Mouse (Mus musculus): ENCODE measurements around the gene Dock1. TPM values are rescaled to one million over a fixed set of nuclear protein-coding genes. Genes with fewer than 3 reads are reported as not detected.

The Dock1 gene
- polyA plus RNA-seq, 1 experiment from 2014 or later = 23.2 TPM

DNA sequence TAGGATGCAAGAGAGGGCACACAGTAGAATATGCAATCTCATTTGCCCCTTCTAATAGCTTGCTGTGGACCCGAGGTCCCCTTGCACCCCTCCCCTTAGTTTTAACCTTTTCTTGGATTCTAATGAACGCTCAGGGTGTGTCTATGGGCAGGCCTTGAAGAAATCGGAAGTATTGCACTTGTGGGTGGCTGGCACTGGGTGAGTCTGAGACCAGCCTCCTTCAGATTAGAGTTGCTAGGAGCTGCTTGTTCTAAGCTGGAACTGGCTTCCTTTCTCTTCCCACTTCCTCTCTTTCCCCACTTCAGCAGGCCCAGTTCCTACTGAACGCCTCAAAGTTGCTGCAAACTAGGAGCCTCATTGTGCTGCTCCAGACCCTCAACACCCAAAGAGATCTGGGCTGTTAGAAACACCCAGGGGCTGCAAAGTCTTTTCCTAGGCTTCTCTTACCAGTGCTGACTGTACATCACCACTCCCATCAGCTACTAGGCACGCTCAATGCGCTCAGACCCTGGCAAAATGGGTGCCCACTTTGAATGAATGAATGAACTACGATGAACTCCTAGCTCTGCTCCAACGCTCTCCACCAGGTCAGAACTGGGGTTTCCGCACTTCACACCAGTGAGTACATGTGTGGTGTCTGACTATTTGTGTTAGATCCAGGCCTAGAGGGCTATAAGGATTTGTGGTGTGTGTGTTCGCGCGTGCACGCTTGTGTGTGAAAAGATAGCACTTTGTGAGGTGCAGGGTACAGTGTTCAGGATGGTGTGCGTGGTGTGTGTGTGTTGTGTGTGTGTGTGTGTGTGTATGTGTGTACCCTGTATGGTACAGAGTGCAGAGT is 761 bp upstream of the Dock1 start:
- ATAC-seq (ENCODE audit: insufficient number of reproducible peaks, insufficient read depth, low FRiP score, low read depth) = no peak
- peak overlapping the region; percentile 85 for H3K4me2 ChIP-seq (ENCODE audit: low read length)
- peaks cover 13 to 21% of the 10 kb centered on the region in 2 experiments for H3K4me1 ChIP-seq (ENCODE audit: control insufficient read depth in 2 of 2, insufficient read depth in 2 of 2, low read length in 2 of 2)
- peak overlapping the region; percentile 73 to 90 for H3K4me3 ChIP-seq (ENCODE audit: control insufficient read depth in 1 of 2, insufficient read depth in 1 of 2, low read depth in 1 of 2, low read length in 2 of 2)
- H3K9me3 ChIP-seq (ENCODE audit: control insufficient read depth, low read length) = no peaks in the 10 kb centered on the region
- H3K27me3 ChIP-seq (ENCODE audit: control insufficient read depth, insufficient read depth, low read length) = no peaks in the 10 kb centered on the region
- peak overlapping the region in 1 of 2 experiments; percentile 83; a peak in 1 of 4 replicates for H3K27ac ChIP-seq (replicated peaks in 1 of 2; ENCODE audit: control insufficient read depth in 1 of 2, insufficient read depth in 1 of 2, low read depth in 2 of 2, low read length in 2 of 2)
- no peaks in the 10 kb centered on the region for H3K36me3 ChIP-seq (ENCODE audit: control insufficient read depth, insufficient read depth, low read length)
- H3K9ac ChIP-seq (ENCODE audit: low read length) = peak overlapping the region; percentile 95
- WGBS = 84% methylated on average over 14 of the region's 14 CpGs

DNA sequence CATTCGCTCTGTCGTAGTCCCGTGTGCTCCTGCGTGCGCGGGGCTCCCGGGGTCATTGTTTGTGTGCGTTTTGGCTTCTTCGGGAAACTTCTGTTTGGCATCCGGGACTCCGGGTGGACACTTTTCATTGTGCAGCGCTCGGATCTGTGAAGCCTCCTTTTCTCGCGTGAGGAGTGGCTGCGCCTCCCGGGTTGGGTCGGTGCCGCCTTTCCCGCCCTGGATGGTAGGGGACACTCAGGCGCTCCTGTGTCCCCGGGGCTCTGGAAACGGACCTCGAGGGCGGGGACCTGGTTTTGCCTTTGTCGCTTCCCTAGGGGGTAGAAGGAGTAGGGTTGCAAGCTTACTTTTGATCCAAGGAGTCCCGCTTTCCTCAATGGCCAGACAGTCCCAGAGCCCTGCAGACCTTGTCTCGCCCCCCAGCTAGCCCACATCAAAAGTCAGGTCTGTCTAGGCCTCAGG is 578 bp downstream of the Dock1 start:
- H3K4me3 ChIP-seq (ENCODE audit: control insufficient read depth in 1 of 2, insufficient read depth in 1 of 2, low read depth in 1 of 2, low read length in 2 of 2) = peak overlapping the region; percentile 73 to 90
- 2% methylated on average over 27 of the region's 28 CpGs for WGBS
- no peaks in the 10 kb centered on the region for H3K27me3 ChIP-seq (ENCODE audit: control insufficient read depth, insufficient read depth, low read length)
- H3K9me3 ChIP-seq (ENCODE audit: control insufficient read depth, low read length) = no peaks in the 10 kb centered on the region
- ATAC-seq (ENCODE audit: insufficient number of reproducible peaks, insufficient read depth, low FRiP score, low read depth) = peak; percentile 17; the same call in 1 of the 2 replicates
- H3K4me1 ChIP-seq (ENCODE audit: control insufficient read depth in 2 of 2, insufficient read depth in 2 of 2, low read length in 2 of 2) = peaks cover 13 to 21% of the 10 kb centered on the region in 2 experiments
- peak overlapping the region; percentile 85 for H3K4me2 ChIP-seq (ENCODE audit: low read length)
- peak overlapping the region; percentile 49 to 83 for H3K27ac ChIP-seq (replicated peaks in 1 of 2; ENCODE audit: control insufficient read depth in 1 of 2, insufficient read depth in 1 of 2, low read depth in 2 of 2, low read length in 2 of 2)
- H3K9ac ChIP-seq (ENCODE audit: low read length) = peak overlapping the region; percentile 95
- no peaks in the 10 kb centered on the region for H3K36me3 ChIP-seq (ENCODE audit: control insufficient read depth, insufficient read depth, low read length)

DNA sequence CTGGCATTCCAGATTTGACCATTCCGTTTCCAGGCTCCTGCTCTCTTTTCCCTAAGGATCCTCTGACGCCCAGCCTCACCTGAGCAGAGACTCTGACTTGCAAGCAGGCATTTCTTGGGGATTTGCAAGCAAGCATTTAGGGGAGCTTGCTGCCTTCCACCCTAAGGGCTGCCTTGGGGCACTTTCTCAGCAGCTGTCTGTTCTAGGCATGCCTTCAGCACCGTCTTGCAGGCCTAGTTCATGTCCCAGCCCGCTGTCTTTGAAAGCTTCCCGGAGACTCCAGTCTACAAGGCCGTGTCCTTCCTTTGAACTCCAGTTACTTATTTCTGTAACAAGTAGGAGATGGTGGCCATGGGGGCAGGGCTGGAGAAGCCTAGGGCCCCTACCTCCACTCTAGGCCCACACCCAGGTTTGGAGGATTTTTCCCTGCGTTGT is 1.0 kb downstream of the Dock1 start:
- no peak for ATAC-seq (ENCODE audit: insufficient number of reproducible peaks, insufficient read depth, low FRiP score, low read depth)
- 30% methylated on average over 7 of the region's 7 CpGs for WGBS
- no peaks in the 10 kb centered on the region for H3K36me3 ChIP-seq (ENCODE audit: control insufficient read depth, insufficient read depth, low read length)
- no peaks in the 10 kb centered on the region for H3K9me3 ChIP-seq (ENCODE audit: control insufficient read depth, low read length)
- no peaks in the 10 kb centered on the region for H3K27me3 ChIP-seq (ENCODE audit: control insufficient read depth, insufficient read depth, low read length)
- peaks cover 13 to 21% of the 10 kb centered on the region in 2 experiments for H3K4me1 ChIP-seq (ENCODE audit: control insufficient read depth in 2 of 2, insufficient read depth in 2 of 2, low read length in 2 of 2)
- peak overlapping the region; percentile 85 for H3K4me2 ChIP-seq (ENCODE audit: low read length)
- H3K27ac ChIP-seq (replicated peaks in 1 of 2; ENCODE audit: control insufficient read depth in 1 of 2, insufficient read depth in 1 of 2, low read depth in 2 of 2, low read length in 2 of 2) = peak overlapping the region; percentile 49 to 83; a peak in 2 of 4 replicates
- H3K9ac ChIP-seq (ENCODE audit: low read length) = peak overlapping the region; percentile 95
- peak overlapping the region; percentile 73 to 90 for H3K4me3 ChIP-seq (ENCODE audit: control insufficient read depth in 1 of 2, insufficient read depth in 1 of 2, low read depth in 1 of 2, low read length in 2 of 2)

DNA sequence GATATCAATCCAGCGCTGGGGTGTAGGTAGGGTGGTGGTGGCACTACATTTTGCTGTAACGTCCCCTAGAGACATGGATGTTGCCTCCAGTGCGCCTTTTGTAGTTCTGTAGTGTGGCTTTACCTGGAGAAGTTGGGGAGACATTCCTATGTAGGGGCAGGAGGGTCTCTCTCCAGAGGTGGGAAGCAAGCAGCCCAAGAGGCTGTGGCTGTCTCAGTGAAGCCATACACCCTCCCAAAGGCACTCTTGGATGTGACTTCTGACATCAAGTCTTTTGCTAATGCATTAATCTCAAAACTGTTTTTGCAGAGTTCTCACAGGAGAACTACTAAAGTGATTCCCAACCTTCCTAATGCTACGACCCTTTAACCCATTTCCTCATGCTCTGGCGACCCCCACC is 2.7 kb downstream of the Dock1 start:
- Histone ChIP-seq H3K9ac (ENCODE audit: low read length) (no peak overlapping the region), H3K4me3 (ENCODE audit: control insufficient read depth in 1 of 2, insufficient read depth in 1 of 2, low read depth in 1 of 2, low read length in 2 of 2) (no peak overlapping the region), H3K27me3 (ENCODE audit: control insufficient read depth, insufficient read depth, low read length) (no peaks in the 10 kb centered on the region), H3K27ac (replicated peaks in 1 of 2; ENCODE audit: control insufficient read depth in 1 of 2, insufficient read depth in 1 of 2, low read depth in 2 of 2, low read length in 2 of 2) (no peak overlapping the region), H3K36me3 (ENCODE audit: control insufficient read depth, insufficient read depth, low read length) (no peaks in the 10 kb centered on the region), H3K4me1 (ENCODE audit: control insufficient read depth in 2 of 2, insufficient read depth in 2 of 2, low read length in 2 of 2) (peaks cover 13 to 24% of the 10 kb centered on the region in 2 experiments), H3K4me2 (ENCODE audit: low read length) (no peak overlapping the region), H3K9me3 (ENCODE audit: control insufficient read depth, low read length) (no peaks in the 10 kb centered on the region)
- WGBS = 73% methylated on average over 5 of the region's 5 CpGs
- ATAC-seq (ENCODE audit: insufficient number of reproducible peaks, insufficient read depth, low FRiP score, low read depth) = no peak

DNA sequence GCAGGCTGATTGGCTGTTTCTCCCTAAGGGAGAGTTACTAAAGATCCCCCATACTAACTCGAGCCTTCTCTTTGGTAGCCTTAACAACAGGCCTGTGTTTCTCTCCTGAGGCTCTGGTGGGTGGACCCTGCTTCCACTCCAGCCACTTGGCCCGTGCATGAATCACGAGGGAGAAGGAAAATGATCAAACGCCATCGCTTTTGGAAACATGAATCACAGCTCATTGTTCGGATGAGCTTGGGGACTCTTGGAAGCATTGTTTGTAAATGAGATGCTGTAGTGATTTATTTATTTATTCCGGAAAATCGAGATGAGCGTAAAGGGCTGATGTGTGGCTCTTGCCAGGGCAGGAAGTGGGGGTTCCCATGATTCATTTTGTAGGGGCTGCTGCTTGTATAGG is 3.5 kb downstream of the Dock1 start:
- no peak overlapping the region for H3K4me2 ChIP-seq (ENCODE audit: low read length)
- 76% methylated on average over 9 of the region's 9 CpGs for WGBS
- no peak overlapping the region for H3K4me3 ChIP-seq (ENCODE audit: control insufficient read depth in 1 of 2, insufficient read depth in 1 of 2, low read depth in 1 of 2, low read length in 2 of 2)
- H3K27ac ChIP-seq (replicated peaks in 1 of 2; ENCODE audit: control insufficient read depth in 1 of 2, insufficient read depth in 1 of 2, low read depth in 2 of 2, low read length in 2 of 2) = no peak overlapping the region
- no peak for ATAC-seq (ENCODE audit: insufficient number of reproducible peaks, insufficient read depth, low FRiP score, low read depth)
- no peaks in the 10 kb centered on the region for H3K9me3 ChIP-seq (ENCODE audit: control insufficient read depth, low read length)
- no peak overlapping the region for H3K9ac ChIP-seq (ENCODE audit: low read length)
- no peaks in the 10 kb centered on the region for H3K27me3 ChIP-seq (ENCODE audit: control insufficient read depth, insufficient read depth, low read length)
- H3K36me3 ChIP-seq (ENCODE audit: control insufficient read depth, insufficient read depth, low read length) = no peaks in the 10 kb centered on the region
- peaks cover 16 to 30% of the 10 kb centered on the region in 2 experiments for H3K4me1 ChIP-seq (ENCODE audit: control insufficient read depth in 2 of 2, insufficient read depth in 2 of 2, low read length in 2 of 2)

DNA sequence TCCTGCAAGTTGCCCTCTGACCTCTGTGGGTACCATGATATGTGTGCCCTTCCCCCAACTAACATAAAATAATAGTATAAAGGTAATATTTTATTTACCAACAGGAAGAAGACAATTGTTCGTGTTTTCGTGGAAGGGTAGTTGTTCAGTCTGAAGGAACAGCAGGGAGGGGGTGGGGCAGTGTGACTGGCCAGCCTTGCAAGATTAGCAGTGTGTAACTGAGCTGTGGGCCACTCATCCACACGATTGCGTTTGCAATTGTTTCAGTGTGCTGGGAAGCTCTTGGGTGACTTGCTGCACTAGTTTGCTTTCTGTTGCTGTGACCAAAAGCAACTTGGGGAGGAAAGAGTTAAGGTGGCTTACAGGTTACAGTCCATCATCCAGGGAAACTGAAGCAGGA is 7.4 kb downstream of the Dock1 start:
- Histone ChIP-seq H3K9me3 (ENCODE audit: control insufficient read depth, low read length) (no peaks in the 10 kb centered on the region), H3K27me3 (ENCODE audit: control insufficient read depth, insufficient read depth, low read length) (no peaks in the 10 kb centered on the region), H3K36me3 (ENCODE audit: control insufficient read depth, insufficient read depth, low read length) (no peaks in the 10 kb centered on the region), H3K4me2 (ENCODE audit: low read length) (no peak overlapping the region), H3K9ac (ENCODE audit: low read length) (no peak overlapping the region), H3K4me1 (ENCODE audit: control insufficient read depth in 2 of 2, insufficient read depth in 2 of 2, low read length in 2 of 2) (peaks cover 12 to 24% of the 10 kb centered on the region in 2 experiments), H3K27ac (replicated peaks in 1 of 2; ENCODE audit: control insufficient read depth in 1 of 2, insufficient read depth in 1 of 2, low read depth in 2 of 2, low read length in 2 of 2) (no peak overlapping the region), H3K4me3 (ENCODE audit: control insufficient read depth in 1 of 2, insufficient read depth in 1 of 2, low read depth in 1 of 2, low read length in 2 of 2) (no peak overlapping the region)
- 65% methylated on average over 4 of the region's 4 CpGs for WGBS
- ATAC-seq (ENCODE audit: insufficient number of reproducible peaks, insufficient read depth, low FRiP score, low read depth) = no peak

DNA sequence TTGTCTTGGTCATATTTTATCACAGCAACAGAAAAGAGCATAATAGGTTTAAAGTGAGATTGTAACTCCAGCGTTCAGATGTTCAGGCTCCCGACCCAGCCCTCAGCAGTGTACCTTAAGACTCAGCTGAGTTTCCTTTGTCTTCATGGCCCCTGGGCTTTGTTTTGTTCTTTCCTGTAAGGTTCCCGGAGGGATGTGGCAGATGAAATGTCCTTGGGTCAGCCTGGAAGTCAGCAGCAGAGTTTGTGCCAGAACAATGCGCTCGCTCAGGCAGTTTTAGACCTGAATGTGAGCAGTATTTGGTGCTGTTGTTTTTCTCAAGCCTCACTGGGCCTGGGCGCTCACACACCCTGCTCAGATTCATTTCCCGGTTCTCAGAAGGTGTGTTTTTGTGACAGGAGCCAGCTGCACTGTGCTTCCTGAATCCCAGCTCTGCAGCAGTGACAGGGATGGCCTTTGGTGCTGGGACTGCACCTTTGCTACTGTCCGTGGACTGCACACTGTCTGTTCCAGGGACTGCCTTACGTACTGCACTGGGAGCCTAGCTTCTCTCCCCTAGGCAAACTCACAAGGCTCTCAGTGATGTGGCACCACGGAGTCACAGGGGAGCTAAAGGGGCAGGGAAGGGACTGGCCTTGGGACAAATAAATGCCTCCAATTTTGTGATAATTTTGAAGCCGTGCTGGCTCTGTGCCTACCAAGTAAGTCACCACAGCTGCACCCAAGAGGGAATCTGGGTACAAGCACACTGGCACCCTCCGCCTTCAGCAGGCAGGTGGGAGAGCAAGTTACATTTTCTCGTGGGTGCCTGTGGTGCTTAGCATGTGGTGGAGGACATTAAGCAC is 9.1 kb downstream of the Dock1 start:
- H3K9me3 ChIP-seq (ENCODE audit: control insufficient read depth, low read length) = no peaks in the 10 kb centered on the region
- no peaks in the 10 kb centered on the region for H3K36me3 ChIP-seq (ENCODE audit: control insufficient read depth, insufficient read depth, low read length)
- H3K4me3 ChIP-seq (ENCODE audit: control insufficient read depth in 1 of 2, insufficient read depth in 1 of 2, low read depth in 1 of 2, low read length in 2 of 2) = no peak overlapping the region
- ATAC-seq (ENCODE audit: insufficient number of reproducible peaks, insufficient read depth, low FRiP score, low read depth) = no peak
- no peaks in the 10 kb centered on the region for H3K27me3 ChIP-seq (ENCODE audit: control insufficient read depth, insufficient read depth, low read length)
- H3K4me1 ChIP-seq (ENCODE audit: control insufficient read depth in 2 of 2, insufficient read depth in 2 of 2, low read length in 2 of 2) = peaks cover 11 to 20% of the 10 kb centered on the region in 2 experiments
- peak overlapping the region; percentile 21 to 55; a peak in 3 of 4 replicates for H3K27ac ChIP-seq (replicated peaks in 1 of 2; ENCODE audit: control insufficient read depth in 1 of 2, insufficient read depth in 1 of 2, low read depth in 2 of 2, low read length in 2 of 2)
- no peak overlapping the region for H3K4me2 ChIP-seq (ENCODE audit: low read length)
- WGBS = 62% methylated on average over 13 of the region's 13 CpGs
- peak overlapping the region; percentile 12; the same call in 1 of the 2 replicates for H3K9ac ChIP-seq (ENCODE audit: low read length)
